Mouse (Mus musculus): ENCODE measurements at regions not wholly inside any gene's neighbourhood (a gene's known extent, or its start where the extent isn't known, plus 50 kb on each side); places are given as distances from the start of the nearest gene placed in this dataset.

- Histone ChIP-seq H3K36me3 (no peaks in the 10 kb centered on the region), H3K27ac (replicated peaks) (no peak overlapping the region), H3K4me3 (no peak overlapping the region), H3K4me1 (no peaks in the 10 kb centered on the region), H3K27me3 (ENCODE audit: low read depth, poor library complexity, severe bottlenecking) (no peaks in the 10 kb centered on the region), H3K9me3 (replicated peaks) (peaks cover 4% of the 10 kb centered on the region)
- 92% methylated on average over 5 of the region's 5 CpGs for WGBS
- DNase-seq (ENCODE audit: low spot score) = no peak
These were observed 979.5 kb upstream of the Car8 start for GRCm38 (mm10) chr4:9218380-9218779.

GRCm38 (mm10) chr4:9208606-9209005 lies 969.8 kb upstream of the Car8 start:
- no peak for DNase-seq (ENCODE audit: low spot score)
- WGBS = 64% methylated on average over 2 of the region's 2 CpGs

DNA sequence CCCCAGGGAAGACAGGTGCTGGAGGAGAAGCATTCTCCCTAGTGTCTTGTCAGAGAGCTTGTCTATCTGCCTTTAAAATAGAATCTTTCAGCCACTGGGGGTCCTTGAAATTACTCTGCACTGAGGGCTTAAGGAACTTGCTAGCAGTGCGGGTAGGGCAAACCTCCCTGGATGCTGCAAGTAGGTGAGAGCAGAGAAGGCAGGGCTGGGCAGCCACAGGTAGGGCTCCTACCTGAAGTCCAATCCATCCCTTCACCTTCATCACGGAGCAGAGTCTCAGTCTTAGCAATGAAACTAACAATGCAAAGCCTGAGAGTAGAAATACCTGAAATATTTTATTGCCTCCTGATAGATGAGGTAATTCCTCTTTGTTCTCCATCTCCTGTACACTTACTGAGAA lies 961.2 kb upstream of the Car8 start:
- Histone ChIP-seq H3K36me3 (no peaks in the 10 kb centered on the region), H3K4me3 (no peak overlapping the region), H3K9me3 (replicated peaks) (no peaks in the 10 kb centered on the region), H3K27ac (replicated peaks) (no peak overlapping the region), H3K27me3 (ENCODE audit: low read depth, poor library complexity, severe bottlenecking) (no peaks in the 10 kb centered on the region), H3K4me1 (peaks cover 5% of the 10 kb centered on the region; the same call in 1 of the 2 replicates)
- 82% methylated on average over 2 of the region's 2 CpGs for WGBS
- no peak for DNase-seq (ENCODE audit: low spot score)

More at GRCm38 (mm10) chr4:9208606-9209005, 969.8 kb upstream of the Car8 start:
- Histone ChIP-seq H3K36me3 (no peaks in the 10 kb centered on the region), H3K9me3 (replicated peaks) (no peaks in the 10 kb centered on the region), H3K27me3 (ENCODE audit: low read depth, poor library complexity, severe bottlenecking) (no peaks in the 10 kb centered on the region), H3K4me3 (no peak overlapping the region), H3K27ac (replicated peaks) (no peak overlapping the region), H3K4me1 (0 out of 2 replicates have a peak, but pooled peaks cover 3% of the 10 kb centered on the region)

DNA sequence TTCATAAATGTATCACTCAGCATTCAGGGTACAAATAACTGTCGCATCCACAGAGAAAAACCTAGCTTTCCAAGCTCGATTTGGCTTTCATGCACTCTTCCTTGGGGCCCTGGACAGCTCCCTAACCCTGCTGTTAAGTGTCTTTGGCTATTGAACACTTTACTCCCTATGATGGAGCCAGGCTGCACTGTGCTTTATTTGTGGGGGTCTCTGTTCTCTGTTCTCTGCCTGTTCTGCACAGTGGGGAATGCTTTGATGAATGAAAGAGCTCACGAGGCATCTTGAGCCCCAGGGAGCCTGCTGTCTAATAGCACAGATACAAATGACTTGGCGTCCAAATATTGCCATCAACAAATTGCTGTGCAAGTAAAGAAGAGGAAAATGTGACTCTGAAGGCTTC lies 957.6 kb upstream of the Car8 start:
- no peaks in the 10 kb centered on the region for H3K9me3 ChIP-seq (replicated peaks)
- H3K4me1 ChIP-seq = peaks cover 9% of the 10 kb centered on the region; the same call in 1 of the 2 replicates
- H3K36me3 ChIP-seq = no peaks in the 10 kb centered on the region
- H3K27ac ChIP-seq (replicated peaks) = no peak overlapping the region
- WGBS = 56% methylated on average over 4 of the region's 4 CpGs
- no peak for DNase-seq (ENCODE audit: low spot score)
- no peak overlapping the region for H3K4me3 ChIP-seq
- H3K27me3 ChIP-seq (ENCODE audit: low read depth, poor library complexity, severe bottlenecking) = no peaks in the 10 kb centered on the region

GRCm38 (mm10) chr4:9193121-9193520 lies 954.3 kb upstream of the Car8 start:
- DNase-seq (ENCODE audit: low spot score) = no peak
- WGBS = 77% methylated on average over 6 of the region's 6 CpGs
- H3K4me1 ChIP-seq = peaks cover 14% of the 10 kb centered on the region

DNA sequence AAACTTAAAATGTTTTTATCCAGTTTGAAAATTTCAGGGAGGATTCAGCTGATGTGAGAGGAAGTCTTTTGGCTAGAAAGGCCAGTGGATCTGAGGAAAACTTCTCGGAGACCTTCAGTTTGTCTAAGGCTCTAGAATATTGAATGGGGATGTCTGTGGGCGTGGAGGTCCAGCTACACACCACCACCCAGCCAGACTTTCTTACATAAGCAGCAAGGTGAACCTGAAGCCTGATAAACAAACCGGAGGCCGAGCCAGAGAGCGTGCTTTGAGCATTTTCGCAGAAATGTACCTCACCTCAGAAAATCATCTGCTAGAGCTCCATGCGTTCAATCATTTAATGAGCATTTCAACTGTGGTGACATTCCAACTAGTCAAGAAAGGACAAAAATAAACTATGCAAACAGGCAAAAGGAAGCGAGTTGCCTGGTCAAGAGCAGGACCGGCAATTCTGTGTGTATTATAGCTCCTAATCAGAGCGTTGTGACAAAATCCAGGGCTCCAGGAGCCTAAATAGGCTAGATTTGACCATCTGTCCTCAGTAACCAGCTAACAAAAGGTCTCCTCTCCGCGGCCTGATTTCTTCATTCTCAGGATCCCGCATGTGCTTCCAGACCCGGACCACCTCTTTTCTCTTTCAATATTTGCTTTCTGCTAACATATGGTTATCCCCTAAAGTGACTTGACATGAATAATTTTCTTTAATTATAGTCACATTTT lies 946.5 kb upstream of the Car8 start:
- H3K4me3 ChIP-seq = peak overlapping the region; percentile 40
- H3K27me3 ChIP-seq (ENCODE audit: low read depth, poor library complexity, severe bottlenecking) = no peaks in the 10 kb centered on the region
- WGBS = 56% methylated on average over 14 of the region's 14 CpGs
- peaks cover 28% of the 10 kb centered on the region for H3K4me1 ChIP-seq
- no peaks in the 10 kb centered on the region for H3K36me3 ChIP-seq
- DNase-seq (ENCODE audit: low spot score) = peak; percentile 16
- H3K9me3 ChIP-seq (replicated peaks) = no peaks in the 10 kb centered on the region
- H3K27ac ChIP-seq (replicated peaks) = peak overlapping the region; percentile 80

More at GRCm38 (mm10) chr4:9193121-9193520, 954.3 kb upstream of the Car8 start:
- Histone ChIP-seq H3K27me3 (ENCODE audit: low read depth, poor library complexity, severe bottlenecking) (no peaks in the 10 kb centered on the region), H3K4me3 (no peak overlapping the region), H3K36me3 (no peaks in the 10 kb centered on the region), H3K27ac (replicated peaks) (no peak overlapping the region), H3K9me3 (replicated peaks) (no peaks in the 10 kb centered on the region)

DNA sequence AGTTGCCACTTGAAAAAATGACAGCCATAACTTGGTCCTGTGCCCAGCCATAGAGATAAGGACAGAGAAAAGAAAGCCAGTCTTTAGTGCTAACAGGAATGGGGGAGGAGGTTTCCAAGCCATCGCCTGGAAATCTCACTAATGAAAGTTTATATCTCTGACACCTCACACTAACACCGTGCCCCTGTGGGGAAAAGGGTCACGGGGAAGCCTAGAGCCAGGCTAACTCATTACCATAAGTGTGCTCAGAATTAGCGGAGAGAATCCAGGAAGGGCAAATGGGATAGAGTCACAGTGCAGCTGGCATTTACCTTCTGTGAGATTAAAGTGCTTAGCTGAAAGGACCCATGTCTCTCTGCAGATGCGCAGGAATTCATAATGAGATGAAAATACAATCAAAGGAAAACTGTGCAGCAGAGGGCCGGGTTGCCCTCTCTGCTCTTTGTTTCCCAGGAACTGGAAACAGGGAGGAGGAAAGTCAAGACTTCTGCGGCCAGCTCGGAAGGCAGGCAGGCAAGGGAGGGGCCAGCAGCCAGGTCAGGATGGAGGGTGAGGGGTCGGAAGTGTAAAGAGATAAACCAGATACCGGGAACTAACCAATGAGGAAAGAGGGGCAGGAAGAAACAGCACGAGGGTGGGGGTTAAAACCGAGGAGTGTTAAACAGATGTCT lies 945.7 kb upstream of the Car8 start:
- WGBS = under 1% methylated on average over 12 of the region's 12 CpGs
- no peaks in the 10 kb centered on the region for H3K9me3 ChIP-seq (replicated peaks)
- no peaks in the 10 kb centered on the region for H3K27me3 ChIP-seq (ENCODE audit: low read depth, poor library complexity, severe bottlenecking)
- H3K4me3 ChIP-seq = peak overlapping the region; percentile 40
- no peaks in the 10 kb centered on the region for H3K36me3 ChIP-seq
- peak overlapping the region; percentile 80 for H3K27ac ChIP-seq (replicated peaks)
- peaks cover 27% of the 10 kb centered on the region for H3K4me1 ChIP-seq
- peak; percentile 74 for DNase-seq (ENCODE audit: low spot score)

- Histone ChIP-seq H3K4me3 (no peak overlapping the region), H3K36me3 (no peaks in the 10 kb centered on the region), H3K27me3 (ENCODE audit: low read depth, poor library complexity, severe bottlenecking) (no peaks in the 10 kb centered on the region), H3K4me1 (no peaks in the 10 kb centered on the region), H3K9me3 (replicated peaks) (no peaks in the 10 kb centered on the region), H3K27ac (replicated peaks) (no peak overlapping the region)
- 79% methylated on average over 1 of the region's 1 CpGs for WGBS
- no peak for DNase-seq (ENCODE audit: low spot score)
These were observed 935.5 kb upstream of the Car8 start for GRCm38 (mm10) chr4:9174365-9174764.

GRCm38 (mm10) chr4:9162374-9162773 lies 923.5 kb upstream of the Car8 start:
- DNase-seq (ENCODE audit: low spot score) = no peak

GRCm38 (mm10) chr4:9161814-9162133 lies 922.9 kb upstream of the Car8 start:
- Histone ChIP-seq H3K36me3 (no peaks in the 10 kb centered on the region), H3K27ac (replicated peaks) (peak overlapping the region; percentile 55), H3K4me1 (peaks cover 21% of the 10 kb centered on the region), H3K4me3 (no peak overlapping the region), H3K27me3 (ENCODE audit: low read depth, poor library complexity, severe bottlenecking) (no peaks in the 10 kb centered on the region), H3K9me3 (replicated peaks) (no peaks in the 10 kb centered on the region)
- no peak for DNase-seq (ENCODE audit: low spot score)
- 81% methylated on average over 4 of the region's 4 CpGs for WGBS

More at GRCm38 (mm10) chr4:9162374-9162773, 923.5 kb upstream of the Car8 start:
- WGBS = 83% methylated on average over 7 of the region's 7 CpGs
- Histone ChIP-seq H3K4me1 (peaks cover 21% of the 10 kb centered on the region), H3K27me3 (ENCODE audit: low read depth, poor library complexity, severe bottlenecking) (no peaks in the 10 kb centered on the region), H3K4me3 (no peak overlapping the region), H3K27ac (replicated peaks) (peak overlapping the region; percentile 55; the same call in 1 of the 2 replicates), H3K9me3 (replicated peaks) (no peaks in the 10 kb centered on the region), H3K36me3 (no peaks in the 10 kb centered on the region)

DNA sequence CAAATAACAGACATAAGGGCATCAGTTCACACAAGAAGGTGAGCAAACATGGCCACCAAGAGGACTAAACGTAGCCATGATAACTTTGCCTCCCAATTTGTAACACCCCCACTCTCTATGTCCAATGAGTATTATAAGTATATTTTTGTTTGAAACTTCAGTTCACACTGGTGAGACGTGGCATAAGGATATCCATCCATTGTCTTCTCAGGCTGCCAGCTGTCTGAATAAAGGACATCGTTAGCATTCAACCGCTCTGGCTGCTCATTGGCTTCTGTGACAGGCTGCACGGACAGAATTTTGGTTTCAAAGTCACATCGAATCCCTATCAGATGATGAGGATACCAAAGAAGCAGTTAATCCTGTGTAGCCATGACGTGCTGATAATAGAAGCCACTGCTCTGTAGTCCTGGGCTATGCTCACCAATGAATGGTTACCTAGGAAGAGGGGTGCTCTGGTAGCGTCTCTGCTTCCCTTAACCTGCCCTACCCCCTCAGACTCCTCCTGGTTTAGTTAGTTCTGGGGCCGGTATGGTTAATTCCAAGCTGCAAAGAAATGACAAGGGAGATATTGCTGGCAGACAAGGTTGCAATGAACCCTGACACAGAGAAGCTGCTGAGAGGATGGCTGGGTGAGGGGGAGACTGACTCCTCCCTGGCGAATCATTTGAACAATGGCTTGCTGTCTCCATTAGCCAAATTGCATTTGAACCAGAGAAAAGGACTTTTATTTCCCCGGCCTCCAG lies 922.4 kb upstream of the Car8 start:
- no peaks in the 10 kb centered on the region for H3K9me3 ChIP-seq (replicated peaks)
- no peaks in the 10 kb centered on the region for H3K36me3 ChIP-seq
- 74% methylated on average over 11 of the region's 11 CpGs for WGBS
- no peak overlapping the region for H3K4me3 ChIP-seq
- no peak for DNase-seq (ENCODE audit: low spot score)
- H3K27ac ChIP-seq (replicated peaks) = peak overlapping the region; percentile 55
- no peaks in the 10 kb centered on the region for H3K27me3 ChIP-seq (ENCODE audit: low read depth, poor library complexity, severe bottlenecking)
- H3K4me1 ChIP-seq = peaks cover 21% of the 10 kb centered on the region

DNA sequence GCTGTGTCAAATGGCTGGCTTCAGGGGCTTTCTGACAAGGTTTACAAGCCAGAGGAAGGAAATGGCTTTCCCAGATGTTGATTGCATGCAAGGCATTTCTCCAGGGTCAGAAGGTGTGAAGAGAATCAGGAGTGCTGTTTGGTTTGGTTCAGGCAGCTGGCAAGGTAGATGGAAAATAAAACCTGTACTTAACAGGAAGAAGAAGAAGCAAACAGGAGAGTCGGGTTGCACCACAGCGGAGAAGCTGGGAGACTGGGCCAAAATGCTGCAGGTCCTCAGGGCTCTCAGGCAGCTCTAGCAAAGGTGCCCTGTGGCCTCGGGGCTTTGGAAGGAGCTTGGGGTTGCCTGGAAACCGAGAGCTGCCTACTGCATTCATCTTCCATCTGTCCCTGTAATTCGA lies 908.9 kb upstream of the Car8 start:
- no peaks in the 10 kb centered on the region for H3K36me3 ChIP-seq
- 53% methylated on average over 5 of the region's 5 CpGs for WGBS
- no peaks in the 10 kb centered on the region for H3K27me3 ChIP-seq (ENCODE audit: low read depth, poor library complexity, severe bottlenecking)
- no peak overlapping the region for H3K4me3 ChIP-seq
- H3K4me1 ChIP-seq = peaks cover 24% of the 10 kb centered on the region
- H3K27ac ChIP-seq (replicated peaks) = 0 out of 2 replicates have a peak overlapping the region, but pooled peaks have one; percentile 28
- peak; percentile 19 for DNase-seq (ENCODE audit: low spot score)
- H3K9me3 ChIP-seq (replicated peaks) = no peaks in the 10 kb centered on the region

Data from midbrain, embryonic 10.5 days (tissue).